Mouse (Mus musculus) neural tube, embryonic 11.5 days (tissue): Measurements from ENCODE around the gene 1700123O20Rik. TPM values are rescaled to one million over a fixed set of nuclear protein-coding genes. Genes with fewer than 3 reads are reported as not detected.

Source experiments
- ATAC-seq: fragments of 200-750 bp; cut with Nextera tagmentation; 2 replicates; pipeline ENCODE4 v1.8.0; 2017; ENCODE audit warnings: moderate number of reproducible peaks, mild to moderate bottlenecking, moderate TSS enrichment, moderate library complexity; ENCODE audit not compliant: insufficient read depth, low FRiP score, low TSS enrichment
- DNase-seq: peaks from one replicate; pipeline ENCODE4 v3.0.0-alpha.2; 2015; ENCODE audit warnings: low spot score
- H3K27ac ChIP-seq: fragments of 300-500 bp; sonication (generic); 2 replicates; pipeline ENCODE4 v1.5.1; 2014; ENCODE audit warnings: low read depth, mild to moderate bottlenecking, low read length
- H3K27me3 ChIP-seq: fragments of 300-500 bp; sonication (generic); 2 replicates; pipeline ENCODE4 v1.6.1; 2014; ENCODE audit warnings: mild to moderate bottlenecking, low read length, mixed read lengths; ENCODE audit not compliant: control insufficient read depth, insufficient read depth
- H3K36me3 ChIP-seq: fragments of 300-500 bp; sonication (generic); 2 replicates; pipeline ENCODE4 v1.6.1; 2014; ENCODE audit warnings: mild to moderate bottlenecking, low read length, moderate library complexity, mixed read lengths; ENCODE audit not compliant: control insufficient read depth, insufficient read depth
- H3K4me1 ChIP-seq: fragments of 300-500 bp; sonication (generic); 2 replicates; pipeline ENCODE4 v1.6.1; 2014; ENCODE audit warnings: low read length, mixed read lengths; ENCODE audit not compliant: control insufficient read depth, insufficient read depth
- H3K4me2 ChIP-seq: fragments of 300-500 bp; sonication (generic); 2 replicates; pipeline ENCODE4 v1.6.1; 2014; ENCODE audit warnings: low read depth, mild to moderate bottlenecking, moderate library complexity
- H3K4me3 ChIP-seq: fragments of 300-500 bp; sonication (generic); 2 replicates; pipeline ENCODE4 v1.5.1; 2014; ENCODE audit warnings: low read depth, low read length
- H3K9ac ChIP-seq: fragments of 300-500 bp; sonication (generic); 2 replicates; pipeline ENCODE4 v1.6.1; 2014; ENCODE audit warnings: mild to moderate bottlenecking, low read length
- H3K9me3 ChIP-seq: fragments of 300-500 bp; sonication (generic); 2 replicates; pipeline ENCODE4 v1.6.1; 2016; ENCODE audit warnings: low read length; ENCODE audit not compliant: control insufficient read depth
- WGBS: fragments of 180-500 bp; shearing (Covaris S2); extraction: QIAGEN DNeasy Blood & Tissue Kit; methylation state at CpG from one replicate; pipeline ENCODE4 v1.1.7; 2014; 5-methylcytosine and 5-hydroxymethylcytosine counted together
- polyA plus RNA-seq: library from polyadenylated mRNA; unstranded; fragments of >200 nt; fragmentation: Nextera tagmentation; extraction: Ambion mirVana; gene quantifications from 2 replicates; pipeline ENCODE4 v1.2.1, GENCODE M21; 2014

The 1700123O20Rik gene
- polyA plus RNA-seq, 1 experiment from 2014 or later = 103 TPM

GRCm38 (mm10) chr14:54720654-54721350 is 34.8 kb downstream of the 1700123O20Rik start:
- no peak for ATAC-seq
- no peak overlapping the region for H3K9ac ChIP-seq

GRCm38 (mm10) chr14:54721711-54722110 is 35.7 kb downstream of the 1700123O20Rik start:
- no peaks in the 10 kb centered on the region for H3K27me3 ChIP-seq
- 86% methylated on average over 10 of the region's 10 CpGs for WGBS
- H3K9ac ChIP-seq = no peak overlapping the region
- no peaks in the 10 kb centered on the region for H3K4me1 ChIP-seq
- DNase-seq (no peak), ATAC-seq (no peak)
- no peaks in the 10 kb centered on the region for H3K9me3 ChIP-seq
- no peak overlapping the region for H3K4me2 ChIP-seq
- no peak overlapping the region for H3K4me3 ChIP-seq
- no peaks in the 10 kb centered on the region for H3K36me3 ChIP-seq
- H3K27ac ChIP-seq = no peak overlapping the region

More at GRCm38 (mm10) chr14:54720654-54721350, 34.8 kb downstream of the 1700123O20Rik start:
- 88% methylated on average over 7 of the region's 7 CpGs for WGBS
- Histone ChIP-seq H3K9me3 (no peaks in the 10 kb centered on the region), H3K4me3 (no peak overlapping the region), H3K27ac (no peak overlapping the region), H3K36me3 (no peaks in the 10 kb centered on the region), H3K4me2 (no peak overlapping the region), H3K27me3 (no peaks in the 10 kb centered on the region), H3K4me1 (no peaks in the 10 kb centered on the region)
- no peak for DNase-seq

GRCm38 (mm10) chr14:54724049-54724448 is 38.0 kb downstream of the 1700123O20Rik start:
- H3K4me2 ChIP-seq = no peak overlapping the region
- no peaks in the 10 kb centered on the region for H3K9me3 ChIP-seq
- H3K9ac ChIP-seq = no peak overlapping the region
- DNase-seq (no peak), ATAC-seq (no peak)
- H3K4me1 ChIP-seq = no peaks in the 10 kb centered on the region
- no peak overlapping the region for H3K27ac ChIP-seq
- H3K36me3 ChIP-seq = no peaks in the 10 kb centered on the region
- no peaks in the 10 kb centered on the region for H3K27me3 ChIP-seq
- 84% methylated on average over 6 of the region's 6 CpGs for WGBS
- H3K4me3 ChIP-seq = no peak overlapping the region

- no peak for ATAC-seq
- Histone ChIP-seq H3K27me3 (no peaks in the 10 kb centered on the region), H3K4me2 (no peak overlapping the region), H3K4me1 (no peaks in the 10 kb centered on the region), H3K9me3 (no peaks in the 10 kb centered on the region), H3K27ac (no peak overlapping the region), H3K4me3 (no peak overlapping the region), H3K9ac (no peak overlapping the region), H3K36me3 (no peaks in the 10 kb centered on the region)
- DNase-seq = no peak
- 84% methylated on average over 5 of the region's 5 CpGs for WGBS
Observed at GRCm38 (mm10) chr14:54727565-54727964, 41.5 kb downstream of the 1700123O20Rik start.

GRCm38 (mm10) chr14:54728823-54729653 is 43.0 kb downstream of the 1700123O20Rik start:
- WGBS = 75% methylated on average over 13 of the region's 13 CpGs

GRCm38 (mm10) chr14:54730305-54730704 is 44.3 kb downstream of the 1700123O20Rik start:
- ATAC-seq (no peak), DNase-seq (no peak)
- H3K9ac ChIP-seq = no peak overlapping the region
- H3K4me1 ChIP-seq = no peaks in the 10 kb centered on the region
- H3K4me3 ChIP-seq = no peak overlapping the region
- no peak overlapping the region for H3K4me2 ChIP-seq
- no peaks in the 10 kb centered on the region for H3K9me3 ChIP-seq
- no peaks in the 10 kb centered on the region for H3K27me3 ChIP-seq
- H3K36me3 ChIP-seq = no peaks in the 10 kb centered on the region
- no peak overlapping the region for H3K27ac ChIP-seq
- 91% methylated on average over 6 of the region's 6 CpGs for whole genome bisulfite sequencing

More at GRCm38 (mm10) chr14:54728823-54729653, 43.0 kb downstream of the 1700123O20Rik start:
- Histone ChIP-seq H3K4me2 (no peak overlapping the region), H3K27me3 (no peaks in the 10 kb centered on the region), H3K9me3 (no peaks in the 10 kb centered on the region), H3K27ac (no peak overlapping the region), H3K9ac (no peak overlapping the region), H3K4me3 (no peak overlapping the region), H3K36me3 (no peaks in the 10 kb centered on the region), H3K4me1 (no peaks in the 10 kb centered on the region)
- DNase-seq = no peak
- no peak for ATAC-seq

- DNase-seq = no peak
- no peak for ATAC-seq
- Histone ChIP-seq H3K36me3 (no peaks in the 10 kb centered on the region), H3K9me3 (no peaks in the 10 kb centered on the region), H3K4me2 (no peak overlapping the region), H3K9ac (no peak overlapping the region), H3K4me1 (no peaks in the 10 kb centered on the region), H3K27me3 (no peaks in the 10 kb centered on the region), H3K27ac (no peak overlapping the region), H3K4me3 (no peak overlapping the region)
- 82% methylated on average over 8 of the region's 8 CpGs for WGBS
Observed at GRCm38 (mm10) chr14:54732206-54732605, 46.2 kb downstream of the 1700123O20Rik start.

GRCm38 (mm10) chr14:54734004-54734403 is 48.0 kb downstream of the 1700123O20Rik start:
- no peaks in the 10 kb centered on the region for H3K27me3 ChIP-seq
- no peak for DNase-seq
- H3K36me3 ChIP-seq = no peaks in the 10 kb centered on the region
- no peaks in the 10 kb centered on the region for H3K9me3 ChIP-seq
- no peak overlapping the region for H3K27ac ChIP-seq
- no peak overlapping the region for H3K4me3 ChIP-seq
- no peak overlapping the region for H3K4me2 ChIP-seq
- no peaks in the 10 kb centered on the region for H3K4me1 ChIP-seq
- WGBS = 86% methylated on average over 4 of the region's 4 CpGs
- no peak overlapping the region for H3K9ac ChIP-seq
- ATAC-seq = no peak
